Mouse (Mus musculus): Measurements from ENCODE around the gene Ehd2. TPM values are rescaled to one million over a fixed set of nuclear protein-coding genes. Genes with fewer than 3 reads are reported as not detected.
"Not testable (repeated sequence)": the region's sequence is repeated elsewhere in the genome, so short reads cannot be mapped to it uniquely, and the experiment has no call there.

Gene Ehd2
- polyA plus RNA-seq, 1 experiment from 2014 or later: 6.9 TPM

DNA sequence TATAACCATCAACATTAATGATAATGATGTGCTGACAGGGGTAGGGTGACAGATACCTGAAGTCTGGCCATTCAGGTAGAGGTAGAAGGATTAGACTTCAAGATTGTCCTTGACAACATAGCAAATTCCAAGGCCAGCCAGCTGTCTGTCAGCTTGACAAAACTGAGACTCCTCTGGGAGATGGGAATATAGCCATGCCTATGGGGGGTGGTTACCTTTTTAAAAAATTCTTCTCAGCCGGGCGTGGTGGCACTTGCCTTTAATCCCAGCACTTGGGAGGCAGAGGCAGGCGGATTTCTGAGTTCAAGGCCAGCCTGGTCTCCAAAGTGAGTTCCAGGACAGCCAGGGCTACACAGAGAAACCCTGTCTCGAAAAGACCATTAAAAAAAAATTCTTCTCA lies 51.7 kb downstream of the Ehd2 start:
- H3K9ac ChIP-seq; H3K4me3 ChIP-seq; H3K27ac ChIP-seq (replicated peaks); H3K4me2 ChIP-seq; ATAC-seq (ENCODE audit: low FRiP score, low read depth); H3K27me3 ChIP-seq; H3K9me3 ChIP-seq: not testable (repeated sequence)
- Histone ChIP-seq H3K4me1 (replicated peaks) (peaks cover 13% of the 10 kb centered on the region), H3K36me3 (peaks cover 33% of the 10 kb centered on the region)
- 93% methylated on average over 4 of the region's 4 CpGs for WGBS

DNA sequence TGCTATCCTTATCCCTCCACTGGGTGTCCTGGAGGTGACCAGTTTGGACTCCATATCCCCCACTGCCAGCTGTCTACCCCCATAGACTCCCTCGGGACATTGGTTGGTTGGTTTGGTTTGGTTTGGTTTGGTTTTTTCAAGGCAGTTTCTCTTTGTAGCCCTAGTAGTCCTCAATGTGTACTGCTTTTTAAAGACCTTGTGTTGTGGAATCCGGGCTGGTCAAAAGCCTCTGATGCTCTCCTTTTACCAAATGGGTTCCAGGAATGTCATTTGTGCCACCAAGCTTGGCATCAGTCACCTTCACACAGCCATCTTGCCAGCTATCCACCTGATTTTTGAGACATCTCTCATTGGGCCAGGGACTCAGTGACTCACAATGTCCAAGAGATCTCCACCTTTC lies 52.6 kb downstream of the Ehd2 start:
- H3K4me1 ChIP-seq (replicated peaks): peaks cover 4% of the 10 kb centered on the region; the same call in 1 of the 2 replicates
- no peak overlapping the region for H3K9ac ChIP-seq
- no peaks in the 10 kb centered on the region for H3K27me3 ChIP-seq
- H3K4me3 ChIP-seq: no peak overlapping the region
- peaks cover 26% of the 10 kb centered on the region for H3K36me3 ChIP-seq
- no peak overlapping the region for H3K4me2 ChIP-seq
- WGBS: 87% methylated on average over 2 of the region's 2 CpGs
- no peak overlapping the region for H3K27ac ChIP-seq (replicated peaks)
- no peak for ATAC-seq (ENCODE audit: low FRiP score, low read depth)
- no peaks in the 10 kb centered on the region for H3K9me3 ChIP-seq

DNA sequence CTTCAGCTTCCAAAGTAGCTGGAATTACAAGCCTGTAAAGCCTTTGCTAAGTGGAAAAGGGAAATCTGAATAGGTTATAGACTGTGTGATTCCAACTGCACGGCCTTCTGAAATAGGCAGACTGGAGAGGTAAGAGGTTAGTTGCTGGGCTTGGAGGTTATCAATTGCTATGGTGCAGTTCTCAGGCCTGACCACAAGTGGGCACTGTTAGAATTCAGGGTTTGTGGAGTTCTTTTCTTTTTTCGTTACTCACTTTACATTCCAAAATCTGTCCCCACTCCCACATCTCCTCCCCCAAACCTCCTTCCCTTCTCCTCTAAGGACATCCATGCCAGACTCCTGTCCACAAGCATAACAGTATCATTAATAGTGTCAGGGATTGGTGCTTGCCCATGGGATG lies 53.1 kb downstream of the Ehd2 start:
- no peak overlapping the region for H3K27ac ChIP-seq (replicated peaks)
- no peak overlapping the region for H3K4me3 ChIP-seq
- H3K4me2 ChIP-seq: no peak overlapping the region
- H3K9ac ChIP-seq: no peak overlapping the region
- H3K27me3 ChIP-seq: no peaks in the 10 kb centered on the region
- 36% methylated on average over 2 of the region's 2 CpGs for WGBS
- H3K9me3 ChIP-seq: no peaks in the 10 kb centered on the region
- ATAC-seq (ENCODE audit: low FRiP score, low read depth): no peak
- peaks cover 21% of the 10 kb centered on the region for H3K36me3 ChIP-seq
- H3K4me1 ChIP-seq (replicated peaks): no peaks in the 10 kb centered on the region

DNA sequence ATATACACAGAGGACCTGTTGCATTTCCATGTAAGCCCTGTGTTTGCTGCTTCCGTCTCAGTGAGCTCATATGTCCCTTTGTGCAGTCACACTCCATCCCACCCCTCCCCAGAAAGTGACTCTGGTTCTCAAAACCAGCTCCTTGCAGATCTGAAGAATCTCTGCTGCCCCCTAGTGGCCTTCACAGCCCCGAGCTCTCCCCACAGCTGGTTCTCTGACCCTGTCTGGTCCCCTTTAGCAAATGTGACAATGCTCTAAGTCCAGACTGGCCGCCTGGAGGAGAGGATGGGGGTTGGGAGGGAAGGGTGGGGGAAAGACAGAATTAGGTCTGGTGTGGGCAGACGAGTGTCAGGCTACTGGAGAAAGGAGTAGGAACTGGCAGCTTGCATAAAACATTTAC lies 55.2 kb downstream of the Ehd2 start:
- H3K4me3 ChIP-seq: no peak overlapping the region
- H3K27ac ChIP-seq (replicated peaks): no peak overlapping the region
- ATAC-seq (ENCODE audit: low FRiP score, low read depth): peak; percentile 46; the same call in 1 of the 2 replicates
- no peaks in the 10 kb centered on the region for H3K4me1 ChIP-seq (replicated peaks)
- 1% methylated on average over 4 of the region's 4 CpGs for WGBS
- no peak overlapping the region for H3K4me2 ChIP-seq
- H3K27me3 ChIP-seq: no peaks in the 10 kb centered on the region
- H3K9me3 ChIP-seq: no peaks in the 10 kb centered on the region
- H3K9ac ChIP-seq: no peak overlapping the region
- H3K36me3 ChIP-seq: peaks cover 7% of the 10 kb centered on the region

DNA sequence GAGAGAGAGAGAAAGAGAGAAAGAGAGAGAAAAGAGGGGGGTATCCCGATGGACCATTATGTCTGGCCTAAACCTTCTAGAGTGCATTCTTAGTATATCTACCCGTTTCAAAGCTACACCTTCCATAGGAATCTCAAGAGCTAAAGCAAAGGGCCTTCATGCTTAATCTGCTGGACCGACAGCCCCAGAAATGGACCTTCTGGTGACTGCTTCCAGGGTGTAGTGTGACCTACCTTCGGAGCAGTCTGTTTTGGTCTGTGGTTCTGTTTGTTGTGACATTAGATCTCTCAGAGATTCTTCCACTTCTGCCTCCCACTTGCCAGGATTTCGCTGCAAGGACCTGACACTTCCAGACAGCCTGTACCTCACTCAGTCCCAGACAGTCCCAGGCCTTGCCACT lies 56.8 kb downstream of the Ehd2 start:
- Histone ChIP-seq H3K9ac (no peak overlapping the region), H3K9me3 (no peaks in the 10 kb centered on the region), H3K4me3 (no peak overlapping the region), H3K27ac (replicated peaks) (no peak overlapping the region), H3K4me1 (replicated peaks) (no peaks in the 10 kb centered on the region), H3K4me2 (no peak overlapping the region), H3K36me3 (no peaks in the 10 kb centered on the region), H3K27me3 (no peaks in the 10 kb centered on the region)
- ATAC-seq (ENCODE audit: low FRiP score, low read depth): no peak
- WGBS: 86% methylated on average over 5 of the region's 5 CpGs

DNA sequence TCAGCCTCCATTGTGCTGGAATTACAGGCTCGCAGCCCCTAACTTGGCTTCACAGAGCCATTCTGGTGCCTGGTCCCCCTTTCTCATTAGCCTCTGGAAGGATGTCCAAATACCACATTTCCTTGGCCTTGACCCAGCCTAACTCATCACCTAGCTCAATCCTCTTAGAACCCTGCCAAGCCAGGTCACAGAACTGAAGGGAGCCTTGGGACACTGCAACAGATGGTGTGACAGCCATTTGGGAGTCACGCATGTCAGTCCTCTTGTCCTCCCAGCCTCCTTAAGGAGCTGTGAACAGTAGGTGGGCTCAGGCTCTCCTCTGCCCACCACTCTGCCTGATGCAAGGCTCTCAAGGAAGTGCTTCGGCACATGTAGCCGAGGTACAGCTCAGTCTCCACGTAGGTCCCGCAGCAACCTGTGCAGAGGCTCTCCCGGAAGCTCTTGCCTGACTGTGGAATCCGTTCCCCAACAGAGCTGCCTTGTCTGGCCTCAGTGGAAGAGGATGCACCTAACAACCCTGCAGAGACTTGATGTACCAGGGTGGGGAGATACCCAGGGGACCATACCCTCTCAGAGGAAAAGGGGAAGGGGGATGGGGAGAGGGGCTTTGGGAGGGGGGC lies 59.3 kb downstream of the Ehd2 start:
- Histone ChIP-seq H3K4me1 (replicated peaks) (no peaks in the 10 kb centered on the region), H3K36me3 (no peaks in the 10 kb centered on the region), H3K4me2 (no peak overlapping the region), H3K4me3 (no peak overlapping the region), H3K27ac (replicated peaks) (no peak overlapping the region), H3K27me3 (no peaks in the 10 kb centered on the region), H3K9ac (no peak overlapping the region), H3K9me3 (no peaks in the 10 kb centered on the region)
- WGBS: 84% methylated on average over 8 of the region's 8 CpGs
- no peak for ATAC-seq (ENCODE audit: low FRiP score, low read depth)

DNA sequence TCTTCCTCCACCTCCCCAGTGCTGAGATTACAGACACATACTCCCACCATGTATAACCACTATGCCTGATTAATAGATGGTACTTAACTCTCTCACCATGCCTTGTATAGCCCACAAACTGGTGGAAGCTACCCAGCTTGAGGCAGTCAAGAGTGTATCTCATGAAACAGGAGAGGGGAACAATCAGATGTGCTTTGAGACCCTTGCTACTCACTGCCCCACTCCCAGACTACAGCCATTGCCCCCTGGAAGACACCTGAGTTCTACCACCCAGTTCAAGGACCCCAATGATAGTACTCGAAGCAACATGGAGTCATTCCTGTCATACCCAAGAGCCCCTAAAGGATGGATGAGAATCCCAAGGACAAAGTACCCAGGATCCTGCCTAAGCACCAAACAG lies 60.8 kb downstream of the Ehd2 start:
- H3K36me3 ChIP-seq: no peaks in the 10 kb centered on the region
- no peaks in the 10 kb centered on the region for H3K9me3 ChIP-seq
- no peaks in the 10 kb centered on the region for H3K27me3 ChIP-seq
- WGBS: 82% methylated on average over 1 of the region's 1 CpGs
- ATAC-seq (ENCODE audit: low FRiP score, low read depth): no peak
- no peaks in the 10 kb centered on the region for H3K4me1 ChIP-seq (replicated peaks)
- no peak overlapping the region for H3K27ac ChIP-seq (replicated peaks)
- H3K9ac ChIP-seq: no peak overlapping the region
- H3K4me3 ChIP-seq: no peak overlapping the region
- no peak overlapping the region for H3K4me2 ChIP-seq

DNA sequence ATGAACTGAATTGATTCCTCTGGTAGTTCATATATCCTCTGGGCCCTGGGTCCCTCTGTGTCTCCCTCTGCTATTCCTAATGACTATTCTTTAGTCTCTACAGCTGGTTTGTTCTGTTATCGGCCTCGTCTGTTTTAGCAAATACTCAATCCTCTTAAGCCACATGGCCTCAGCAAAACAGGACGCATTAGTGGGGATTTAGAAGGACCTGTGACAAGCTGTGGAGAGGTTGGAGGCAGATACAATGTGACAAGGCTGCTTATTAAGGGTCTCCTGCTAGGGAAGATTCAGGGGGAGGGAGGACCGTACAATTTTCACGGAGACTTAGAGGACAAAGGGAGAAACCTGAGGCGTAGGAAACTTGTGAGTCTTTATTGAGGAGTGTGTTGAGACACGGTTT lies 61.5 kb downstream of the Ehd2 start:
- no peak overlapping the region for H3K4me3 ChIP-seq
- no peak overlapping the region for H3K4me2 ChIP-seq
- H3K27me3 ChIP-seq: no peaks in the 10 kb centered on the region
- 78% methylated on average over 7 of the region's 7 CpGs for WGBS
- no peaks in the 10 kb centered on the region for H3K36me3 ChIP-seq
- H3K9ac ChIP-seq: no peak overlapping the region
- H3K4me1 ChIP-seq (replicated peaks): no peaks in the 10 kb centered on the region
- no peaks in the 10 kb centered on the region for H3K9me3 ChIP-seq
- no peak overlapping the region for H3K27ac ChIP-seq (replicated peaks)
- ATAC-seq (ENCODE audit: low FRiP score, low read depth): no peak

DNA sequence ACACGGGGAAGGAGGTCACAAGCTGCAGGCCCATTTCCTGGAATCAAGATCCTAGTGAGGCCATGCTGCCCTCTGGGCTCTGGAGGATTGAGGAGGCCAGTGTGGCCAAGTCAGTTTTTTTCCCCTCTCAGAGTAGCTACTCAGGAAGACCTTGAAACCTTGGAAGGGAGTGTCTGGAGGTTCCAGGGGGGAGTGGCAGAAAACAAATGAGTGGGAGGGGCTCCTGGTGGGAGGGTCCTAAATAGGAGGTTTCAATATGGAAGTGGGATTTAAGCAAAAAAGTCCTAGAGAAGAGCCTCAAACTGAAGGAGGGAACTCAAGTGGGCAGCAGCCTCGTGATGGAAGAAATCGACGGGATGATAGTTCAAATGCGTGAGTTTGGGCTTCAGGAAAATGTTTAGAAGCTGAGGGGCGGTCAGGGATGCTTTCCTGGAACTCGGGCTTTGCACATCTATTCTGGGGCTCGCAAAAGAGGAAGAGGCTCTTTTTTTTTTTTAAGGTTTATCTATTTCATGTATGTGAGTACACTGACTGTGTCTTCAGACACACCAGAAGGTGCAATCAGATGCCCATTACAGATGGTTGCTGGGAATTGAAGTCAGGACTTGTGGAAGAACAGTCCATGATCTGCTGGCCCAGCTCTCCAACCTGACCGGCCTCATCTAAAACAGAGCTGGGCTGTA lies 65.9 kb downstream of the Ehd2 start:
- no peak for ATAC-seq (ENCODE audit: low FRiP score, low read depth)
- 78% methylated on average over 9 of the region's 9 CpGs for WGBS
- no peaks in the 10 kb centered on the region for H3K4me1 ChIP-seq (replicated peaks)
- H3K4me3 ChIP-seq: no peak overlapping the region
- no peak overlapping the region for H3K27ac ChIP-seq (replicated peaks)
- H3K9ac ChIP-seq: no peak overlapping the region
- H3K27me3 ChIP-seq: no peaks in the 10 kb centered on the region
- H3K4me2 ChIP-seq: no peak overlapping the region
- H3K36me3 ChIP-seq: no peaks in the 10 kb centered on the region
- H3K9me3 ChIP-seq: no peaks in the 10 kb centered on the region

Other genes starting within 250 kb of the Ehd2 start
- not detected in 2 replicates for gene Obox5, start 217.4 kb downstream of the Ehd2 start, polyA plus RNA-seq (2015; fragmentation: Nextera tagmentation; extraction: Ambion mirVana)
- gene Obox6, start 127.9 kb downstream of the Ehd2 start, polyA plus RNA-seq (2015; fragmentation: Nextera tagmentation; extraction: Ambion mirVana): not detected in 2 replicates
- 0.16 TPM in 1 of 2 replicates, not detected in the other for gene Crx, start 87.6 kb downstream of the Ehd2 start, polyA plus RNA-seq (2015; fragmentation: Nextera tagmentation; extraction: Ambion mirVana)
- gene Crxos, start 85.0 kb downstream of the Ehd2 start, polyA plus RNA-seq (2015; fragmentation: Nextera tagmentation; extraction: Ambion mirVana): not detected in 2 replicates
- gene Selenow, start 45.2 kb downstream of the Ehd2 start, polyA plus RNA-seq (2015; fragmentation: Nextera tagmentation; extraction: Ambion mirVana): 1,476 and 1,563 TPM in 2 replicates
- 110 and 114 TPM in 2 replicates for gene Nop53, start 21.5 kb downstream of the Ehd2 start, polyA plus RNA-seq (2015; fragmentation: Nextera tagmentation; extraction: Ambion mirVana)
- gene Bicra, start 80.4 kb upstream of the Ehd2 start, polyA plus RNA-seq (2015; fragmentation: Nextera tagmentation; extraction: Ambion mirVana): 7.5 and 8.7 TPM in 2 replicates
- gene Zfp541, start 94.2 kb upstream of the Ehd2 start, polyA plus RNA-seq (2015; fragmentation: Nextera tagmentation; extraction: Ambion mirVana): 0.06 and 0.26 TPM in 2 replicates
- gene Napa, start 130.9 kb upstream of the Ehd2 start, polyA plus RNA-seq (2015; fragmentation: Nextera tagmentation; extraction: Ambion mirVana): 218 and 239 TPM in 2 replicates
- gene Kptn, start 152.3 kb upstream of the Ehd2 start, polyA plus RNA-seq (2015; fragmentation: Nextera tagmentation; extraction: Ambion mirVana): 45.3 and 53.5 TPM in 2 replicates
- gene Slc8a2, start 162.3 kb upstream of the Ehd2 start, polyA plus RNA-seq (2015; fragmentation: Nextera tagmentation; extraction: Ambion mirVana): 1.1 TPM in 2 replicates
- 120 and 134 TPM in 2 replicates for gene Meis3, start 207.5 kb upstream of the Ehd2 start, polyA plus RNA-seq (2015; fragmentation: Nextera tagmentation; extraction: Ambion mirVana)

Data from hindbrain, embryonic 15.5 days (tissue).